Comparison of ENCODE assay signal across 8 mouse cellular contexts in the genomic region with DNA sequence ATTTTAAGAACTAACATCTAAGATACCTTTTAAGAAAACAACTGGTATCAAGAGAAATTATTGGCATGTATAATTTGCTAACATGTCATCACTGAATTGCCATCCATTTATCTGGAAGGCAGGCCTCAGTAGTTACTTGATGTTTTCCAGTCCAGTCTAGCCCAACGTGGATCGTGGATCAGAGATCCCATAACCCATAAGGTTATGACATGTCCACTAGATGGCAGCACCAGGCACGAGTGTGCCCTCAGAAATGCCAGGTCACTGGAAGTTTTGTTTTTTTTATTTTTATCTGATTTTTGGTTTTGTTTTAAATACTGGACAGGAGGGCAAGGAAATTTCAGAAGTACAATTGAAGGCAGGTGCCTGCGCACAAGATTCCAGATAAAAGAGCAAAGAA.
DNase-seq lines count a peak whose midpoint lies in the region; ATAC-seq lines count a peak whose summit lies in the region.

No protein-coding gene starts in this region.

- WGBS in forebrain, embryonic 10.5 days, result 34% methylated on average over 4 of the region's 4 CpGs
- WGBS in forebrain, embryonic 16.5 days, result 26% methylated on average over 4 of the region's 4 CpGs

- peak; percentile 29 for DNase-seq in forebrain, embryonic 10.5 days (ENCODE audit: extremely low spot score, low spot score)
- DNase-seq in right cerebral cortex, adult 2 months (ENCODE audit: low spot score in 2 of 2), result peak; percentile 25 to 27
- DNase-seq in right cerebral cortex, postnatal 36 days (ENCODE audit: low spot score in 2 of 2), result no peak
- peak; percentile 6 for DNase-seq in cerebellum, adult 9-11 months
- DNase-seq in lung, postnatal 14 days, result peak; percentile 81
- peak; percentile 7 to 47 for DNase-seq in spleen, adult 18-20 months

- ATAC-seq in forebrain, embryonic 16.5 days, result no peak
- ATAC-seq in hematopoietic stem cell, adult 5-6 weeks (replicated peaks in 1 of 2; ENCODE audit: insufficient read depth in 1 of 2, low FRiP score in 2 of 2, low TSS enrichment in 1 of 2, low read depth in 1 of 2, poor library complexity in 2 of 2, severe bottlenecking in 2 of 2), result peak; percentile 43 to 50; a peak in 2 of 4 replicates

- no peaks in the 10 kb centered on the region for H3K27me3 ChIP-seq in forebrain, embryonic 10.5 days (ENCODE audit: poor library complexity, severe bottlenecking)
- no peaks in the 10 kb centered on the region for H3K27me3 ChIP-seq in forebrain, embryonic 16.5 days (replicated peaks; ENCODE audit: control insufficient read depth, insufficient read depth, low read length)

- no peak overlapping the region for H3K4me3 ChIP-seq in forebrain, embryonic 10.5 days
- no peak overlapping the region for H3K4me3 ChIP-seq in forebrain, embryonic 16.5 days (replicated peaks; ENCODE audit: low read length)

- 0 out of 2 replicates have a peak, but pooled peaks cover 6% of the 10 kb centered on the region for H3K4me1 ChIP-seq in forebrain, embryonic 10.5 days
- H3K4me1 ChIP-seq in forebrain, embryonic 16.5 days (replicated peaks; ENCODE audit: control insufficient read depth, insufficient read depth, low read length), result no peaks in the 10 kb centered on the region

- H3K4me2 ChIP-seq in forebrain, embryonic 16.5 days (ENCODE audit: low read length), result no peak overlapping the region

- no peaks in the 10 kb centered on the region for H3K36me3 ChIP-seq in forebrain, embryonic 10.5 days (replicated peaks)
- no peaks in the 10 kb centered on the region for H3K36me3 ChIP-seq in forebrain, embryonic 16.5 days (ENCODE audit: control insufficient read depth, insufficient read depth)

- no peak overlapping the region for H3K27ac ChIP-seq in forebrain, embryonic 10.5 days
- no peak overlapping the region for H3K27ac ChIP-seq in forebrain, embryonic 16.5 days (ENCODE audit: low read length)

- H3K9me3 ChIP-seq in forebrain, embryonic 10.5 days, result no peaks in the 10 kb centered on the region
- H3K9me3 ChIP-seq in forebrain, embryonic 16.5 days (ENCODE audit: control insufficient read depth, low read length), result no peaks in the 10 kb centered on the region

- no peak overlapping the region for H3K9ac ChIP-seq in forebrain, embryonic 16.5 days (replicated peaks; ENCODE audit: low read depth, low read length)

Comparison
In these comparisons a context has a peak if more than half of its experiments do, and no peak if none do; other contexts are left out.
1. DNase-seq: peak in forebrain, embryonic 10.5 days (single experiment), right cerebral cortex, adult 2 months (2 of 2), cerebellum, adult 9-11 months (single experiment), lung, postnatal 14 days (single experiment) and spleen, adult 18-20 months (2 of 2); none in right cerebral cortex, postnatal 36 days (0 of 2).